In genomic region chr11:31821479-31822411, GRCm38 (mm10) we compare ENCODE assay signal across 7 mouse cellular contexts. TPM values are rescaled to one million over a fixed set of nuclear protein-coding genes. Genes with fewer than 3 reads are reported as not detected.
DNase-seq lines count a peak whose midpoint lies in the region; ATAC-seq and TF ChIP-seq lines count a peak whose summit lies in the region.

No protein-coding gene starts in this region.

- H3K9ac ChIP-seq in kidney, embryonic 14.5 days (ENCODE audit: low read depth, low read length) = no peak overlapping the region

- H3K4me1 ChIP-seq in kidney, embryonic 14.5 days (ENCODE audit: control insufficient read depth, insufficient read depth, low read length) = 0 out of 2 replicates have a peak, but pooled peaks cover 2% of the 10 kb centered on the region

- no peaks in the 10 kb centered on the region for H3K36me3 ChIP-seq in kidney, embryonic 14.5 days (ENCODE audit: control insufficient read depth, insufficient read depth, low read length)

- H3K27me3 ChIP-seq in kidney, embryonic 14.5 days (ENCODE audit: control insufficient read depth, insufficient read depth, low read length) = no peaks in the 10 kb centered on the region

- DNase-seq in B cell, adult 2 months = peak; percentile 19 to 22
- peak; percentile 77 for DNase-seq in brain, embryonic 14.5 days (ENCODE audit: low read depth)
- DNase-seq in lung, postnatal 14 days = peak; percentile 54
- no peak for DNase-seq in layer of hippocampus, adult 9-10 months (ENCODE audit: low spot score)
- DNase-seq in layer of hippocampus, adult 18-20 months (ENCODE audit: low spot score in 2 of 2) = no peak
- no peak for DNase-seq in right cerebral cortex, postnatal 4 days

- no peak for TF ChIP-seq POLR2A in brain, embryonic 14.5 days (IDR thresholded peaks at IDR 0.05; ENCODE audit: borderline replicate concordance, extremely low read depth, insufficient read depth, insufficient read length, poor library complexity, severe bottlenecking)

- WGBS in kidney, embryonic 14.5 days = 44% methylated on average over 12 of the region's 12 CpGs

- no peaks in the 10 kb centered on the region for H3K9me3 ChIP-seq in kidney, embryonic 14.5 days (ENCODE audit: control insufficient read depth, low read length)

- no peak overlapping the region for H3K27ac ChIP-seq in kidney, embryonic 14.5 days (ENCODE audit: low read depth, low read length)

- no peak overlapping the region for H3K4me3 ChIP-seq in kidney, embryonic 14.5 days (ENCODE audit: low read length)

- peak; percentile 80 for ATAC-seq in kidney, embryonic 14.5 days (ENCODE audit: low FRiP score, low TSS enrichment)

- no peak for TF ChIP-seq CTCF in brain, embryonic 14.5 days (IDR thresholded peaks at IDR 0.05; ENCODE audit: borderline replicate concordance, extremely low read depth, insufficient read depth, insufficient read length)

- no peak overlapping the region for H3K4me2 ChIP-seq in kidney, embryonic 14.5 days (replicated peaks; ENCODE audit: low read depth, low read length)

RNA-seq across cellular contexts. Expression of gene Cpeb4, which starts 50.3 kb away (rescaled TPM):
- polyA plus RNA-seq in brain, embryonic 14.5 days (2012; rRNA removed) = 29.0 and 41.5 TPM in 2 replicates
- 3.0 and 5.0 TPM in 2 replicates for polyA plus RNA-seq in kidney, embryonic 14.5 days (2014; fragmentation: Nextera tagmentation; extraction: Ambion mirVana)
- total RNA-seq in layer of hippocampus, adult 18-20 months (2021) = 100 to 1,000 TPM; 148 to 155 TPM

Comparison
In these comparisons a context has a peak if more than half of its experiments do, and no peak if none do; other contexts are left out.
1. DNase-seq: peak in B cell, adult 2 months (2 of 2), brain, embryonic 14.5 days (single experiment) and lung, postnatal 14 days (single experiment); none in layer of hippocampus, adult 9-10 months (single experiment), layer of hippocampus, adult 18-20 months (0 of 2) and right cerebral cortex, postnatal 4 days (single experiment).